Mouse (Mus musculus) cerebellum, adult 11-12 months (tissue): ENCODE measurements around the gene Sept1.

Experiments
- DNase-seq: peaks from one replicate; pipeline ENCODE4 v3.0.0; 2022

The Sept1 gene

GRCm38 (mm10) chr7:127232622-127233367, at the start of gene Sept1, which contains the start of gene Zfp553:
TSS of gene Sept1 (minus strand) at chr7:127233130.
TSS of gene Zfp553 (plus strand) at chr7:127233061.
- DNase-seq, result peak; percentile 90

- DNase-seq, result no peak
These were observed 49.3 kb upstream of the Sept1 start for GRCm38 (mm10) chr7:127282190-127282589.

GRCm38 (mm10) chr7:127281114-127281513, 48.2 kb upstream of the Sept1 start:
- no peak for DNase-seq

GRCm38 (mm10) chr7:127280092-127280491, 47.2 kb upstream of the Sept1 start:
- DNase-seq, result no peak

- no peak for DNase-seq
These were observed 45.4 kb upstream of the Sept1 start for GRCm38 (mm10) chr7:127278311-127278710.

- no peak for DNase-seq
These were observed 43.6 kb upstream of the Sept1 start for GRCm38 (mm10) chr7:127276519-127276961.

GRCm38 (mm10) chr7:127273925-127274789, 41.2 kb upstream of the Sept1 start, which contains the start of gene Sephs2:
TSS of gene Sephs2 (minus strand) at chr7:127274055.
- peak; percentile 96 for DNase-seq

GRCm38 (mm10) chr7:127273118-127273923, 40.4 kb upstream of the Sept1 start:
- DNase-seq, result no peak

- DNase-seq, result no peak
These were observed 39.6 kb upstream of the Sept1 start for GRCm38 (mm10) chr7:127272566-127272965.

GRCm38 (mm10) chr7:127271093-127271492, 38.2 kb upstream of the Sept1 start:
- DNase-seq, result no peak

- DNase-seq, result no peak
These were observed 37.7 kb upstream of the Sept1 start for GRCm38 (mm10) chr7:127270666-127271065.

GRCm38 (mm10) chr7:127270256-127270655, 37.3 kb upstream of the Sept1 start:
- DNase-seq, result no peak

GRCm38 (mm10) chr7:127263526-127263925, 30.6 kb upstream of the Sept1 start:
- DNase-seq, result no peak

- DNase-seq, result no peak
These were observed 29.5 kb upstream of the Sept1 start for GRCm38 (mm10) chr7:127262218-127262961.

GRCm38 (mm10) chr7:127260309-127261111, 27.6 kb upstream of the Sept1 start, which contains the start of gene Dctpp1:
TSS of gene Dctpp1 (minus strand) at chr7:127260709.
- peak; percentile 98 for DNase-seq

- DNase-seq, result no peak
These were observed 26.4 kb upstream of the Sept1 start for GRCm38 (mm10) chr7:127259186-127259905.

GRCm38 (mm10) chr7:127256518-127256917, 23.6 kb upstream of the Sept1 start:
- DNase-seq, result no peak

- no peak for DNase-seq
These were observed 23.0 kb upstream of the Sept1 start for GRCm38 (mm10) chr7:127255965-127256364.

- DNase-seq, result no peak
These were observed 22.1 kb upstream of the Sept1 start for GRCm38 (mm10) chr7:127255008-127255407.
